Mouse (Mus musculus): ENCODE measurements around the gene Mrpl33.
"Not testable (repeated sequence)": the region's sequence is repeated elsewhere in the genome, so short reads cannot be mapped to it uniquely, and the experiment has no call there.

Mrpl33 gene

GRCm38 (mm10) chr5:31596481-31597429, at the start of gene Mrpl33:
Gene Mrpl33 (plus strand): TSS chr5:31596935.
- peak; percentile 43 for DNase-seq

GRCm38 (mm10) chr5:31559401-31559800, 37.3 kb upstream of the Mrpl33 start:
- no peak for DNase-seq

GRCm38 (mm10) chr5:31560352-31560751, 36.4 kb upstream of the Mrpl33 start:
- no peak for DNase-seq

- no peak for DNase-seq
These were observed 34.6 kb upstream of the Mrpl33 start for GRCm38 (mm10) chr5:31562036-31562666.

- DNase-seq: peak; percentile 53
These were observed 33.2 kb upstream of the Mrpl33 start for GRCm38 (mm10) chr5:31563496-31563895.

GRCm38 (mm10) chr5:31563905-31564304, 32.8 kb upstream of the Mrpl33 start:
- DNase-seq: no peak

GRCm38 (mm10) chr5:31564976-31565375, 31.8 kb upstream of the Mrpl33 start:
- DNase-seq: no peak

- no peak for DNase-seq
These were observed 30.7 kb upstream of the Mrpl33 start for GRCm38 (mm10) chr5:31566026-31566425.

- no peak for DNase-seq
These were observed 30.3 kb upstream of the Mrpl33 start for GRCm38 (mm10) chr5:31566457-31566856.

- DNase-seq: no peak
These were observed 28.6 kb upstream of the Mrpl33 start for GRCm38 (mm10) chr5:31567951-31568657.

- DNase-seq: peak; percentile 27
These were observed 25.6 kb upstream of the Mrpl33 start for GRCm38 (mm10) chr5:31571023-31571608.

- DNase-seq: no peak
These were observed 23.0 kb upstream of the Mrpl33 start for GRCm38 (mm10) chr5:31573722-31574121.

GRCm38 (mm10) chr5:31576539-31576975, 20.2 kb upstream of the Mrpl33 start:
- no peak for DNase-seq

GRCm38 (mm10) chr5:31581263-31581662, 15.5 kb upstream of the Mrpl33 start:
- no peak for DNase-seq

- DNase-seq: no peak
These were observed 14.8 kb upstream of the Mrpl33 start for GRCm38 (mm10) chr5:31581932-31582331.

GRCm38 (mm10) chr5:31583261-31583660, 13.5 kb upstream of the Mrpl33 start:
- no peak for DNase-seq

- no peak for DNase-seq
These were observed 11.2 kb upstream of the Mrpl33 start for GRCm38 (mm10) chr5:31585526-31585925.

GRCm38 (mm10) chr5:31588016-31588415, 8.7 kb upstream of the Mrpl33 start:
- no peak for DNase-seq

GRCm38 (mm10) chr5:31588672-31589071, 8.1 kb upstream of the Mrpl33 start:
- not testable (repeated sequence) for DNase-seq

- no peak for DNase-seq
These were observed 6.9 kb upstream of the Mrpl33 start for GRCm38 (mm10) chr5:31589711-31590319.

- DNase-seq: no peak
These were observed 5.6 kb upstream of the Mrpl33 start for GRCm38 (mm10) chr5:31591122-31591521.

GRCm38 (mm10) chr5:31595868-31596267, 867 bp upstream of the Mrpl33 start:
- no peak for DNase-seq
